Mouse (Mus musculus): ENCODE measurements around the gene Nfil3.

- TF ChIP-seq CTCF (IDR thresholded peaks at IDR 0.05; ENCODE audit: low read depth), result no peak
- TF ChIP-seq EP300 (IDR thresholded peaks at IDR 0.05; ENCODE audit: low read depth), result no peak
These were observed 19.6 kb upstream of the Nfil3 start for GRCm38 (mm10) chr13:53000481-53000880.
